Mouse (Mus musculus): ENCODE data around the gene Impad1.

The Impad1 gene

DNA sequence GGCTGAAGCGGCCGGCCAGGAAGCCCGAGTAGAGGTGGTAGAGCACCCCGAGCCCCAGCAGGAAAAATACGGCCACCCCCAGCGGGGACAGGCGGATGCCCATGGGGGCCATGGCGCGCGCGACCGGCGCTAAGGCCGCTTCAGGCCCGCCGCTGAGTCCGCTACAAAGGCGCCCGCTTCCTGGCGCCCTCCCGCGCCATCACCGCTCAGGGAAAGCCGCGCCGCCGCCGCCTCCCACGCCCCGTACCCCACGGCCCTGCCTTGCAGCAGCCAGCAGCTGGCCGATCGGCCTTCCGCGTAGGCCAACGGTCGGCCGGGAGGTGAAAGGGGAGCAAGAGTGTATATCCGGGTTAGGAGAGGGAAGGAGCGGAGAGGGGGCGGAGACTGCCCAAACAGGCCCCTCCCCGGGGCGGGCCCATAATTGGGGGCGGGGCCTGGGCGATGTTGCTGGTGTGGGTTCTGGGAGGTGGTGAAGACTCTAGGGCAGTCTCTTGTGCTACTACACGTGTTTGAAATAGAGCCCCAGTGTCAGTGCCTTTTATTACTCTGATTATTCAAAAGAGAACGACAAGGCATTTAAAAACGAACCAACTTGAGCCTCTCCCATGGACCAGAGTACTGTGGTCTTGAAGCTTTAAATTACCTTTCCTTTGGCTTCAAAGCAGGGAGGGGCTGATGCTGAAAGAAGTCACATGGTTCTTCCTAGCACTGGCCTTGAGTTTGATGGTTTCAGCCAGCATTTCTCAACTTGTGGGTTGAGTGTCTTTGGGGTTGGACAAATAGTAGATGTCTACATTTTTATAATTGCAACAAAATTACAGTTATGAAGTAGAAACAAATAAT lies at the start of gene Impad1:
Gene Impad1, minus strand, starts transcription at position 364 of the 843 bp plus-strand sequence.
- peak; percentile 94 for DNase-seq

- no peak for DNase-seq
Observed at GRCm38 (mm10) chr4:4840145-4840544, 47.0 kb upstream of the Impad1 start.

GRCm38 (mm10) chr4:4833789-4834295 lies 40.7 kb upstream of the Impad1 start:
- no peak for DNase-seq

DNA sequence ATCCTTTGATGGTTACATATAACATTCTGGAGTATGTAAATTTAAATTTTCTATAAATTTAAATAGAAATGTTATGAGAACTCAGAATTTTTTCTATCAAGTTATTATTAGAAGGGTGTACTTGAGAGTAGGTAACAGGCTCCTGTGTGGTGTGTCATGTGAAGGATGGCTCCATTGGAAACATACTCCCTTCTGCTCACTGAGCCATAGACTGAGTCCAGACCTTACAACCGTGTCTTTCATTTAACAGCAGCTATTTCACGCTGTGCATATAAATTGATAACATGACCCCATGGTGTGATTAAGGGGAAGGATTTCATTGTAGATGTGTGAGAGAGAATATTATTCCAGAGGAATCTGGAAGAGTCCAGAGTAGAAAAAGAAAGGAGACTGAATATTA lies 35.0 kb upstream of the Impad1 start:
- DNase-seq: no peak

- no peak for DNase-seq
Observed at GRCm38 (mm10) chr4:4822119-4822518, 29.0 kb upstream of the Impad1 start.

DNA sequence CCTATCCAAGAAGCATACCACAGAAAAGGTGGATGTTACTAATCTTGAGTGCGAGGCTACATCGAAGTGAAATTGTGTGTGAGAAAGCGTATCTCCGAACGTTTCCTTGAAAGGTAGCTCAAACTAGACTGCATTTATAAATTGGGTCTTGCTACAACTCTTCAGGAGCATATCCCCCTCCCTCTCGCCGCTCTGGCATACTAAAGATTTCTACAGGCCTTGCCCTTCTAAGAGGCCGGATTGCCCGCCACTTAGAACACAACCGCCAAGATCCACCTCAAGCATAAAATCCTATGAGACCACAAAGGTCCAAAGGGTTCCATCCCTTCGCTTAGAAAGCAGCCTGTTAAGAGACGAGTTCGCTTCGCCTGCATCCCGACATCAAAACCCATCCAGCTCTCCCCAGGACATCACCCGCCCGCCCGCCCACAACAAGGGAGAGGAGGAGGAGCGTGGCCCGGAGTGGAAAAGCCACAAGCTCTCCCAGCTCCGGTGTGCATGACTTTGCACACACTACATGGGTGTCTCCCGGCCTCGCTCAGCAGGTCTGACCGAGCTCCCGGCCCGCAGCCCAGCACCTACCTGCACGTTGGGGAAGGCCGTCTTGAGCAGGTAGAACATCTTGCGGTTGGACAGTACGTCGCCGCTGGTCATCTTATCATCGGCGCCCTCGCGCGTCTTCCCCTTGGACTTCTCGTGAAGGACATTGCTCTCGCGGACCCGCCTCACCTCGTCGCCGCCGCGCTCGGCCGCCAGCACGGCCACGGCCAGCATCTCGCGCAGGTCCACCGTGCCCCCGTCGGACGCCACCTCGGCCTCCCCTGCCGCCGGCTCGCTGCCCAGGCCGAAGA lies 789 bp downstream of the Impad1 start:
- peak; percentile 60 for DNase-seq

DNA sequence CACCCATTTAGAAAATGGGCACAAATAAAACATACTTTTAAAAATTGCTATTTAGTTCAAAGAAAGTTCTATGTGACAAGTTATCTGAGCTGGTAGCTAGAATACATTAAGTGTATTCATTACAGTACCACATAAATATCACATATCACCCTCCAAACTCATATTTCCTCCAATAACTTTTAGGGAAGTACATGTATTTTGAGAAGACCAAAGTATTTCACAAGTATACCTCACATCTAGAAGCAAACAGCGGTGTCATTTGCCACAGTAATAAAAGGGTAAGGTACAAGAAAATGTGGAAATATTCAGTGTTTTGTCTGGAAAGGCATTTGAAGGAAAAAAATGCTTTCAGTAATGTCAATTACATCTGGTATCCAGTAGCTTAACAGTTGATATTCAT lies 2.0 kb downstream of the Impad1 start:
- DNase-seq: no peak

GRCm38 (mm10) chr4:4785169-4785568 lies 8.0 kb downstream of the Impad1 start:
- no peak for DNase-seq

GRCm38 (mm10) chr4:4784305-4784704 lies 8.8 kb downstream of the Impad1 start:
- DNase-seq: no peak

DNA sequence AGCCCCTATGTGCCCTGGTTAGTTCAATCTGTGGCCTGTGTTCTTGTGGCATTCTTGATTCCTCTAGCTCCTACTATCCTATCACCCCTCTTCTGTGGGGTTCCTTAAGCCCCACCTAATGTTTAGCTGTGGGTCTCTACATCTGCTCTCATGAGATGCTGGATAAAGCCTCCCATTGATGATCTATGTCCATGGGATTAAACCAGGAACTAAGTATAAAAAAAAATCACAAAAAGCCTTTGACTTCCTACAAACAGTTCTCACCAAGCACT lies 9.5 kb downstream of the Impad1 start:
- DNase-seq: no peak

- DNase-seq: no peak
Observed at GRCm38 (mm10) chr4:4782882-4783685, 10.1 kb downstream of the Impad1 start.

GRCm38 (mm10) chr4:4779265-4779770 lies 13.8 kb downstream of the Impad1 start:
- no peak for DNase-seq

- peak; percentile 36 for DNase-seq
Observed at GRCm38 (mm10) chr4:4771523-4772114, 21.5 kb downstream of the Impad1 start.

- DNase-seq: no peak
Observed at GRCm38 (mm10) chr4:4765806-4766205, 27.3 kb downstream of the Impad1 start.

DNA sequence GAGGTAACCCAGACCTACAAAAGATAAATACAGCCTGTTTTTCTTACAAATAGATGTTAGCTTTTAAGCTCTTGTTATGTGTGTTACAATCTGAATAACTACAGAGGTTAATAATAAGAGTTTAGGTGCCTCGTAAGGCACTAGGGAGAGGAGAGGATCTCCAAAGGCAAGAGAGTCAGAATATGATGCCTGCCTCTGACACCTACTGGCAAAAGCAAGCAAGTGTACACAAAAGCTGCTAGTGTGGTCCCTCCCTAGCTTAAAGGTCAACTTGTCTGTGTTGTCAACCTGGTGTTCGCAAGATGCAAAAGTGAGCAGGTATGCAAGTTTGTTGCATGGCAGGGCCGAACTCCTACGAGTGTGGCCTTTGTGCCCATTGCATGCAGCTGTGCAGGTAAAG lies 34.8 kb downstream of the Impad1 start:
- no peak for DNase-seq

DNA sequence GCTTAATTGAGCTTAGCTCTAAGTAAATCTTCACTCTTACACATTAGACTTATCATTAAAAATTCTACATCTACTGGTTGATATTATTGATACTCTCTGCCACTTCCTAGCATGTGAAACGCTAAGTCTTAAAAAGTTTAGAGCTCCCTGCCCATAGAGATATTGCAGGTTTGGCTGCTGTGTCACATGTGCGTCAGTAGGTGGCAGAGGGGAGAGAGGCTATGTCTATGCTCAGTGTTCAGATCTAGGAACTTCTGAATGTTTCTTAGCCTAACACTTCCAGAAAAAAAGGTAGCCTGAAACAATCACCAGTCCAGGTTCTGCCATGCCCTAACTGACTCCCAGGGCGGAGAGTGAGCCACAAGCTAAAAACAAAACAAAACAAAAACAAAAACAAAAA lies 63.7 kb downstream of the Impad1 start:
- no peak for DNase-seq

GRCm38 (mm10) chr4:4726241-4726776 lies 66.8 kb downstream of the Impad1 start:
- no peak for DNase-seq

DNA sequence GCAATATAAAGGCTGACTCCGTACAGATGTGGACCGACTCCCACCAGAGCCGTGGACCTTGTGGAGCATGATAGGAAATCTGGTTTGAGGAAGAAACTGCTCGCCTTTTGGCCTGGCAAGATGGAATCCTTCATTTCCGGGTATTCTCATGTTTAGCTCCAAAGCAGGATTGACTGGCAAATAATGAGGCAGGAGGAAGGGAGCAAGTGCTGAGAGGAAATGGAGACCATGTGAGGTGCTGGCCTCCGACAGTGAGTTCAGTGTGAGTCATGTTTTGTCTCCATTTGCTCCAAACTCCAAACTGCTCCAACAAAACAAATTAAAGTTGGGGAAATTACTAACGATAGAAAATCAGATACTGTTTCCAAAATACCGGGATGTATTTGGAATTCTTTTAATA lies 69.3 kb downstream of the Impad1 start:
- DNase-seq: no peak

DNA sequence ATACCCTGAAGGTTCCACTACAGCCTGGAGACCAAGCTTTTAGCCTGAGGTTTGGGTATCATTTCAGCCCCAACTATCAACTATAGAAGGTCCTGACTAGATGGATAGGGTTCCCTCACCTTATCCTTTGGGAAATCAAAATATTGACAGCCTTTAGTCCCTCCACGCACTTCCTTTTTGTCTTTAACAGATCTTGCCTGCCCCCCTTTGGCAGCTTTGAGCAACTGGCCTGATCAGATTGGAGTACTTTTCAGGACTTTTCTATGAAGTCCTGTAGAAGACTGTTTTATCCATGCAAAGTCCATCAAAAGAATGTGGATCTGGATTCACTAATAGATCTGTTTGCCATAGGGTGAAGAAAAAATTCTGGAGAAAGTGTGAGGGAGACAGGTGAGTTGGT lies 71.1 kb downstream of the Impad1 start:
- DNase-seq: no peak

GRCm38 (mm10) chr4:4717763-4718347 lies 75.3 kb downstream of the Impad1 start:
- peak; percentile 15 for DNase-seq

Measured in cerebellum, adult 9-10 months (tissue).